Mouse (Mus musculus): ENCODE data around the gene Olfr1434.
"Not testable (repeated sequence)": the region's sequence is repeated elsewhere in the genome, so short reads cannot be mapped to it uniquely, and the experiment has no call there.

Gene Olfr1434

DNA sequence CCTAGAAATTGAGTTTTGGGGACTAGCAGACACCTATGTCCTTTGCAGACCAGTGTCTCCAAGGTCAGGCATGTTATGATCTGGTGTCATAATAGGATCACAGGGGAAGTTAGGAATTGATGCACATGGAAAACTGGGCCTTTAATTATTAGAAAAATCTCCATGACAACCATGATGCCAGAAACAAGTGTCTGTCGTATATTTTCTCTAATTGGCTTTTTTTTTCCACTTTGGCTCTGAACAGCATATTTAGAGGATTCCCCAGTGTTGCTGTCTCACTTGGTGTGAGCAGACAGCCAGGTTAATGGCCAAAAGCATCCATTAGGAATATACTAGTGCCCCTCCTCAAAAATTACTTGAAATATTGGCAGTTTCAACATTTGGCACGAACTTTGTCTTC, at the start of gene Olfr1434:
Gene Olfr1434 (plus strand): TSS at position 301 of the 400 bp plus-strand sequence.
- DNase-seq: no peak

- not testable (repeated sequence) for DNase-seq
Observed at GRCm38 (mm10) chr19:12232496-12232895, 47.2 kb upstream of the Olfr1434 start, which contains the start of gene Olfr1432. Olfr1432 (minus strand) TSS chr19:12232596.

DNA sequence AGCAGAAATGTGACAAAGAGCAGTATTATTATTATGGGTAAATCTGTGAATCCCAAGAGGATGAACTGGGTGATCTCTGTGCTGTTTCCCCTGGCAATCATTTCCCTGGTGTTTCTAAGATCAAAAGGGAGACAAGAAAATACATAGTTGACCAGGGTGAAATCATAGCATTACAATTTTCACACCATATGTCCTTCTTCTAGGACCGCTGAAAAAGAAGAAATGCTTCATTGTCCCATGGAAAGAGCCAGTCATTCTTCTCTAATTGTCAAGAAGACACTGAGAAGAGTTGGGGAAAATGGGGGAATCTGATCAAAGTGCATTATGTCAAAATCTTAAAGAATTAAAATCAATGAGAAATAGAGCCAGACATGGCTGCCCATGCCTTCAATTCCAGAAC, 38.1 kb upstream of the Olfr1434 start, which contains the start of gene Olfr262:
Gene Olfr262 (minus strand): TSS at position 101 of the 400 bp plus-strand sequence.
- DNase-seq: no peak

- no peak for DNase-seq
Observed at GRCm38 (mm10) chr19:12260732-12261131, 18.9 kb upstream of the Olfr1434 start, which contains the start of gene Olfr235. Olfr235 (plus strand) TSS chr19:12261032.

GRCm38 (mm10) chr19:12292979-12293378, 13.3 kb downstream of the Olfr1434 start:
- DNase-seq: no peak

DNA sequence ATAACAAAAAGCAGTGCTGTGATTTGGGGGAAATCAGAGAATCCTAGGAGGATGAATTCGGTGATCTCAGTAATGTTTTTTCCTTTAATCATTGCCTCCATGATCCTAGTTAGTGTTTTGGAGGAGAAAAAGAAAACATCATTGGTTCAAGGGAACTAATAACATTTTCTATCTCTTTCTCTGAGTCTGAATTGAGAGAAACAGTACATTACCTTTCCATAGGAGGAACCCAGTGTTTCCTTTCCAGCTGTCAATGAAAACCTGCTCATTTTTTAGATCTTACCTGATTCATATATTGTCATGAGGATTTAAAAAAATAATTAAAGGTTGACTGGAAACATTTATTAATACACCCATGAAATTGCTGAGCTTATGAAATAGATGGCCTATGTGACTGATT, 19.4 kb downstream of the Olfr1434 start, which contains the start of gene Olfr1436:
Gene Olfr1436 (minus strand): TSS at position 101 of the 400 bp plus-strand sequence.
- DNase-seq: not testable (repeated sequence)

DNA sequence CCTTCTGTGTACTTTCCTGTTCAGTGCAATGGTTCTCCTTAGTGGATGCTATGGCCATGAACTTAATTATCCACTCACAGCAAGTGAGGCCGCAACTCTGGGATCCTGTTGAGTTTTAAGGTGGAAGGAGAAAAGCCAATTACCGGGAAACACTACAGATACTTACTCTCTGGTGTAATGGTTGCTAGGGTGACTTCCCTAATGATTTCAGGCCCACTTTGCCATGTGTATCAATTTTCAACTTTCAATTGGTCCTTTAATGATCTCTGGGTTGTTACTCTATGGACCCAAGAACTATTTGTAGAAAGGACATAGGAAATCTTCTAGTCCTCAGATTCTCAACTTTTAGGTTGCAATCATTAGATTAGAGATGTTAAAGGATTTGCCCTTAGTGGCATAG, 45.3 kb downstream of the Olfr1434 start, which contains the start of gene Olfr1437:
Gene Olfr1437 (minus strand): TSS at position 101 of the 400 bp plus-strand sequence.
- no peak for DNase-seq
